Comparison of ENCODE assay signal across 9 mouse cellular contexts in genomic region chr3:31308906-31309305, GRCm38 (mm10). TPM values are rescaled to one million over a fixed set of nuclear protein-coding genes. Genes with fewer than 3 reads are reported as not detected.
DNase-seq lines count a peak whose midpoint lies in the region; ATAC-seq lines count a peak whose summit lies in the region.
"Had no signal": no experiment of that assay in that cellular context is flagged by ENCODE, and none has a peak within 500 bp of the region (broad histone marks: within the 10 kb centered on the region; RNA-seq: fewer than 3 reads in every experiment).

No protein-coding gene starts in this region.

- DNase-seq in cerebellum, adult 8-10 months: peak; percentile 25
- DNase-seq in 3134 (ENCODE audit: extremely low read depth, insufficient read length, low spot score): peak; percentile 20
- peak; percentile 18 to 19 for DNase-seq in adrenal gland, postnatal 4 days (ENCODE audit: low spot score in 2 of 2)
- DNase-seq in kidney, postnatal 10 days: peak; percentile 84
- DNase-seq in neural tube, embryonic 11.5 days (ENCODE audit: low spot score): peak; percentile 77

- H3K4me2 ChIP-seq in heart, embryonic 11.5 days: peak overlapping the region; percentile 60; the same call in 1 of the 2 replicates
- peak overlapping the region; percentile 79 for H3K4me2 ChIP-seq in neural tube, embryonic 11.5 days (ENCODE audit: low read depth)

- H3K4me1 ChIP-seq in heart, embryonic 11.5 days (ENCODE audit: control insufficient read depth, insufficient read depth, low read length): no peaks in the 10 kb centered on the region
- no peaks in the 10 kb centered on the region for H3K4me1 ChIP-seq in neural tube, embryonic 11.5 days (ENCODE audit: control insufficient read depth, insufficient read depth, low read length)

- H3K27me3 ChIP-seq in heart, embryonic 11.5 days (ENCODE audit: control insufficient read depth, insufficient read depth, low read length): peaks cover 29% of the 10 kb centered on the region
- peaks cover 6% of the 10 kb centered on the region for H3K27me3 ChIP-seq in neural tube, embryonic 11.5 days (ENCODE audit: control insufficient read depth, insufficient read depth, low read length)

- H3K9me3 ChIP-seq in heart, embryonic 11.5 days (replicated peaks; ENCODE audit: control insufficient read depth, low read length): no peaks in the 10 kb centered on the region
- no peaks in the 10 kb centered on the region for H3K9me3 ChIP-seq in neural tube, embryonic 11.5 days (ENCODE audit: control insufficient read depth, low read length)

- H3K9ac ChIP-seq in heart, embryonic 11.5 days (ENCODE audit: low read depth, low read length): no peak overlapping the region
- H3K9ac ChIP-seq in neural tube, embryonic 11.5 days (ENCODE audit: low read length): no peak overlapping the region

- ATAC-seq in cerebellum, adult (ENCODE audit: insufficient number of reproducible peaks, low FRiP score, low TSS enrichment): no peak; the same call in 1 of the 2 replicates
- ATAC-seq in heart, embryonic 11.5 days (replicated peaks; ENCODE audit: insufficient number of reproducible peaks, low FRiP score, low TSS enrichment): no peak
- no peak for ATAC-seq in neural tube, embryonic 11.5 days (ENCODE audit: insufficient read depth, low FRiP score, low TSS enrichment)
- ATAC-seq in inflammation-experienced regulatory T-cells, adult 6 months: no peak

- H3K4me3 ChIP-seq in heart, embryonic 11.5 days (ENCODE audit: low read depth, low read length): no peak overlapping the region
- peak overlapping the region; percentile 50; the same call in 1 of the 2 replicates for H3K4me3 ChIP-seq in neural tube, embryonic 11.5 days (ENCODE audit: low read depth, low read length)

- H3K27ac ChIP-seq in heart, embryonic 11.5 days (ENCODE audit: low read depth, low read length): no peak overlapping the region
- no peak overlapping the region for H3K27ac ChIP-seq in neural tube, embryonic 11.5 days (ENCODE audit: low read depth, low read length)
- H3K27ac ChIP-seq: macrophage had no signal

- 4% methylated on average over 14 of the region's 14 CpGs for WGBS in heart, embryonic 11.5 days (ENCODE audit: insufficient replicate concordance)
- WGBS in neural tube, embryonic 11.5 days: 3% methylated on average over 14 of the region's 14 CpGs

- H3K36me3 ChIP-seq in heart, embryonic 11.5 days (ENCODE audit: control insufficient read depth, insufficient read depth, low read length): no peaks in the 10 kb centered on the region
- no peaks in the 10 kb centered on the region for H3K36me3 ChIP-seq in neural tube, embryonic 11.5 days (ENCODE audit: control insufficient read depth, insufficient read depth, low read length)

RNA-seq across cellular contexts. Expression of gene Slc7a14, which starts 1.3 kb away (rescaled TPM):
- total RNA-seq in adrenal gland, postnatal 4 days (2021): 1 to 10 TPM; 7.9 to 9.7 TPM
- 0.53 and 0.82 TPM in 2 replicates for polyA plus RNA-seq in heart, embryonic 11.5 days (2014; fragmentation: Nextera tagmentation; extraction: Ambion mirVana)
- polyA plus RNA-seq in neural tube, embryonic 11.5 days (2014; fragmentation: Nextera tagmentation; extraction: Ambion mirVana): 1.2 and 1.5 TPM in 2 replicates
- polyA plus RNA-seq in inflammation-experienced regulatory T-cells, adult 6 months (2017; shearing (Covaris generic)): under 1 TPM in 1 of 3 experiments, not detected in 2; 0.04 TPM
- polyA plus RNA-seq: macrophage had no signal

Comparison
In these comparisons a context has a peak if more than half of its experiments do, and no peak if none do; other contexts are left out.
1. DNase-seq: peak in every context shown above with its lines; median percentile 84 in kidney, postnatal 10 days; 77 in neural tube, embryonic 11.5 days; 25 in cerebellum, adult 8-10 months; 20 in 3134; 18 in adrenal gland, postnatal 4 days.